Mouse (Mus musculus): ENCODE measurements at regions not wholly inside any gene's neighbourhood (a gene's known extent, or its start where the extent isn't known, plus 50 kb on each side); places are given as distances from the start of the nearest gene placed in this dataset.

GRCm38 (mm10) chr10:109496161-109496560 lies 485.4 kb upstream of the Syt1 start:
- TF ChIP-seq ZNF384 (IDR thresholded peaks at IDR 0.05; ENCODE audit: low read depth, low read length) (no peak), HCFC1 (IDR thresholded peaks at IDR 0.05; ENCODE audit: borderline replicate concordance, insufficient read depth, low read length) (no peak)
